Mouse (Mus musculus): ENCODE measurements around the gene Tradd.

- TF ChIP-seq FLI1 (IDR thresholded peaks at IDR 0.05; ENCODE audit: low read length) (no peak), GATA1 (IDR thresholded peaks at IDR 0.05; ENCODE audit: borderline replicate concordance, low read length) (no peak)
Observed at GRCm38 (mm10) chr8:105224413-105225271, 39.8 kb downstream of the Tradd start, which contains the start of gene D230025D16Rik.
